Mouse (Mus musculus) myocyte (in vitro differentiated cells): ENCODE results near the gene Fam196b. TPM values are rescaled to one million over a fixed set of nuclear protein-coding genes. Genes with fewer than 3 reads are reported as not detected.

Experiments used
- H3K27me3 ChIP-seq: one replicate; pipeline ENCODE4 v1.6.1; 2011; ENCODE audit not compliant: control insufficient read depth, insufficient read depth, insufficient read length
- H3K36me3 ChIP-seq: one replicate; pipeline ENCODE4 v1.6.1; 2011; ENCODE audit not compliant: control insufficient read depth, insufficient read depth
- H3K4me2 ChIP-seq: one replicate; pipeline ENCODE4 v1.6.1; 2011; ENCODE audit warnings: low read depth, control low read depth
- H3K4me3 ChIP-seq: one replicate; pipeline ENCODE4 v1.5.1; 2011; ENCODE audit warnings: mild to moderate bottlenecking, control low read depth, moderate library complexity
- H3K79me2 ChIP-seq: one replicate; pipeline ENCODE4 v1.6.1; 2011; ENCODE audit not compliant: control insufficient read depth, insufficient read depth
- H3ac ChIP-seq: one replicate; pipeline ENCODE4 v1.6.1; 2011; ENCODE audit not compliant: control insufficient read depth, insufficient read length
- CEBPB ChIP-seq: IDR thresholded peaks from 2 replicates; pipeline ENCODE4 v1.6.1; 2011; ENCODE audit warnings: mild to moderate bottlenecking, moderate library complexity; ENCODE audit not compliant: poor library complexity, insufficient read depth, severe bottlenecking
- E2F4 ChIP-seq: IDR thresholded peaks from one replicate; pipeline ENCODE4 v1.6.1; 2011; ENCODE audit warnings: mild to moderate bottlenecking, control low read depth, moderate library complexity; ENCODE audit not compliant: insufficient read depth
- MAX ChIP-seq: IDR thresholded peaks from one replicate; pipeline ENCODE4 v1.6.1; 2011; ENCODE audit warnings: low read depth, mild to moderate bottlenecking, control low read depth
- MYOD1 ChIP-seq, 3 experiments: IDR thresholded peaks; one replicate each; pipeline ENCODE4 v1.6.1; 2011; ENCODE audit warnings: control low read depth in 2 of 3, low read depth in 2 of 3, mild to moderate bottlenecking in 2 of 3, moderate library complexity in 1 of 3; ENCODE audit not compliant: insufficient read length in 2 of 3, control insufficient read depth in 1 of 3
- MYOG ChIP-seq, 3 experiments: IDR thresholded peaks; one replicate each; pipeline ENCODE4 v1.6.1; 2011; ENCODE audit warnings: control low read depth in 2 of 3, low read depth in 2 of 3, mild to moderate bottlenecking in 2 of 3; ENCODE audit not compliant: insufficient read length in 2 of 3, control insufficient read depth in 1 of 3, insufficient read depth in 1 of 3
- POLR2A ChIP-seq: IDR thresholded peaks from one replicate; pipeline ENCODE4 v1.6.1; 2011; ENCODE audit warnings: low read depth, mild to moderate bottlenecking, control low read depth, moderate library complexity; ENCODE audit not compliant: insufficient read length
- POLR2AphosphoS2 ChIP-seq: IDR thresholded peaks from one replicate; pipeline ENCODE4 v1.6.1; 2011; ENCODE audit warnings: low read depth, control low read depth; ENCODE audit not compliant: insufficient read length
- REST ChIP-seq: IDR thresholded peaks from one replicate; pipeline ENCODE4 v1.6.1; 2011; ENCODE audit warnings: mild to moderate bottlenecking, control low read depth, moderate library complexity; ENCODE audit not compliant: insufficient read depth, insufficient read length
- SRF ChIP-seq: IDR thresholded peaks from one replicate; pipeline ENCODE4 v1.6.1; 2011; ENCODE audit warnings: low read depth; ENCODE audit not compliant: control insufficient read depth, insufficient read length
- TCF12 ChIP-seq: IDR thresholded peaks from one replicate; pipeline ENCODE4 v1.6.1; 2011; ENCODE audit warnings: mild to moderate bottlenecking, control low read depth; ENCODE audit not compliant: poor library complexity, insufficient read depth, severe bottlenecking
- TCF3 ChIP-seq: IDR thresholded peaks from one replicate; pipeline ENCODE4 v1.6.1; 2011; ENCODE audit warnings: low read depth, control low read depth; ENCODE audit not compliant: insufficient read length
- USF1 ChIP-seq: IDR thresholded peaks from one replicate; pipeline ENCODE4 v1.6.1; 2011; ENCODE audit warnings: low read depth, mild to moderate bottlenecking, control low read depth, moderate library complexity
- polyA plus RNA-seq: library from polyadenylated mRNA; unstranded; fragments of >200 nt; fragmentation: generic; extraction: Trizol; gene quantifications from one replicate; pipeline ENCODE4 v1.2.1, GENCODE M21; 2012; ENCODE audit warnings: missing spikeins

The Fam196b gene
- polyA plus RNA-seq, 1 experiment, result not detected

GRCm38 (mm10) chr11:34343742-34344307, 29.2 kb downstream of the Fam196b start:
- Histone ChIP-seq H3K4me2 (no peak overlapping the region), H3ac (no peak overlapping the region), H3K4me3 (no peak overlapping the region), H3K27me3 (no peaks in the 10 kb centered on the region), H3K79me2 (no peaks in the 10 kb centered on the region), H3K36me3 (no peaks in the 10 kb centered on the region)
- no peak for TF ChIP-seq REST
- no peak for TF ChIP-seq POLR2A
- TF ChIP-seq SRF, result no peak
- no peak for TF ChIP-seq MYOD1 (IDR thresholded peaks at IDR 0.05; ENCODE audit: control insufficient read depth in 1 of 3, insufficient read length in 2 of 3, low read depth in 2 of 3)
- no peak for TF ChIP-seq TCF12
- no peak for TF ChIP-seq MYOG (IDR thresholded peaks at IDR 0.05; ENCODE audit: control insufficient read depth in 1 of 3, insufficient read depth in 1 of 3, insufficient read length in 2 of 3, low read depth in 2 of 3)
- no peak for TF ChIP-seq CEBPB
- no peak for TF ChIP-seq POLR2AphosphoS2
- TF ChIP-seq TCF3, result no peak
- no peak for TF ChIP-seq MAX
- TF ChIP-seq USF1, result no peak
- no peak for TF ChIP-seq E2F4

GRCm38 (mm10) chr11:34344310-34344709, 29.7 kb downstream of the Fam196b start:
- Histone ChIP-seq H3K27me3 (no peaks in the 10 kb centered on the region), H3K4me3 (no peak overlapping the region), H3K79me2 (no peaks in the 10 kb centered on the region), H3K36me3 (no peaks in the 10 kb centered on the region), H3ac (no peak overlapping the region), H3K4me2 (no peak overlapping the region)
- no peak for TF ChIP-seq MYOG (IDR thresholded peaks at IDR 0.05; ENCODE audit: control insufficient read depth in 1 of 3, insufficient read depth in 1 of 3, insufficient read length in 2 of 3, low read depth in 2 of 3)

- Histone ChIP-seq H3K4me2 (no peak overlapping the region), H3K79me2 (no peaks in the 10 kb centered on the region), H3K27me3 (no peaks in the 10 kb centered on the region), H3ac (no peak overlapping the region), H3K4me3 (no peak overlapping the region), H3K36me3 (no peaks in the 10 kb centered on the region)
- TF ChIP-seq MYOD1 (IDR thresholded peaks at IDR 0.05; ENCODE audit: control insufficient read depth in 1 of 3, insufficient read length in 2 of 3, low read depth in 2 of 3), result no peak
- no peak for TF ChIP-seq REST
- TF ChIP-seq MYOG (IDR thresholded peaks at IDR 0.05; ENCODE audit: control insufficient read depth in 1 of 3, insufficient read depth in 1 of 3, insufficient read length in 2 of 3, low read depth in 2 of 3), result no peak
- TF ChIP-seq SRF, result no peak
- no peak for TF ChIP-seq TCF3
- TF ChIP-seq POLR2A, result no peak
- TF ChIP-seq TCF12, result no peak
- no peak for TF ChIP-seq USF1
- TF ChIP-seq POLR2AphosphoS2, result no peak
- TF ChIP-seq MAX, result no peak
Observed at GRCm38 (mm10) chr11:34348287-34348918, 33.8 kb downstream of the Fam196b start.

GRCm38 (mm10) chr11:34349453-34350056, 34.9 kb downstream of the Fam196b start:
- H3K27me3 ChIP-seq, result no peaks in the 10 kb centered on the region
- H3K79me2 ChIP-seq, result no peaks in the 10 kb centered on the region
- no peak for TF ChIP-seq USF1
- no peak for TF ChIP-seq MAX
- TF ChIP-seq POLR2A, result no peak
- no peak for TF ChIP-seq MYOG (IDR thresholded peaks at IDR 0.05; ENCODE audit: control insufficient read depth in 1 of 3, insufficient read depth in 1 of 3, insufficient read length in 2 of 3, low read depth in 2 of 3)
- TF ChIP-seq REST, result no peak
- no peak for TF ChIP-seq E2F4
- no peak overlapping the region for H3ac ChIP-seq
- no peak overlapping the region for H3K4me2 ChIP-seq
- H3K4me3 ChIP-seq, result no peak overlapping the region
- H3K36me3 ChIP-seq, result no peaks in the 10 kb centered on the region

GRCm38 (mm10) chr11:34355406-34355805, 40.8 kb downstream of the Fam196b start:
- H3K36me3 ChIP-seq, result no peaks in the 10 kb centered on the region
- H3K4me3 ChIP-seq, result no peak overlapping the region
- no peaks in the 10 kb centered on the region for H3K27me3 ChIP-seq
- H3K79me2 ChIP-seq, result no peaks in the 10 kb centered on the region
- no peak overlapping the region for H3ac ChIP-seq
- no peak for TF ChIP-seq POLR2AphosphoS2
- TF ChIP-seq USF1, result no peak
- no peak for TF ChIP-seq E2F4
- no peak for TF ChIP-seq CEBPB
- TF ChIP-seq MAX, result no peak
- TF ChIP-seq MYOD1 (IDR thresholded peaks at IDR 0.05; ENCODE audit: control insufficient read depth in 1 of 3, insufficient read length in 2 of 3, low read depth in 2 of 3), result no peak
- no peak for TF ChIP-seq REST
- no peak for TF ChIP-seq SRF
- no peak for TF ChIP-seq MYOG (IDR thresholded peaks at IDR 0.05; ENCODE audit: control insufficient read depth in 1 of 3, insufficient read depth in 1 of 3, insufficient read length in 2 of 3, low read depth in 2 of 3)
- TF ChIP-seq TCF3, result no peak
- no peak for TF ChIP-seq TCF12
- no peak for TF ChIP-seq POLR2A
- H3K4me2 ChIP-seq, result no peak overlapping the region
